Mouse (Mus musculus) liver, embryonic 15.5 days (tissue): ENCODE measurements around the gene Agpat3. TPM values are rescaled to one million over a fixed set of nuclear protein-coding genes. Genes with fewer than 3 reads are reported as not detected.

ENCODE experiments used
- ATAC-seq: fragments of 200-750 bp; cut with Nextera tagmentation; 2 replicates; pipeline ENCODE4 v1.8.0; 2017; ENCODE audit warnings: moderate number of reproducible peaks, mild to moderate bottlenecking, moderate library complexity; ENCODE audit not compliant: insufficient read depth
- H3K27ac ChIP-seq: fragments of 300-500 bp; sonication (generic); replicated peaks from 2 replicates; pipeline ENCODE4 v1.5.1; 2015; ENCODE audit warnings: mild to moderate bottlenecking, inconsistent platforms
- H3K27me3 ChIP-seq: fragments of 300-500 bp; sonication (generic); 2 replicates; pipeline ENCODE4 v1.6.1; 2015; ENCODE audit warnings: mild to moderate bottlenecking, inconsistent platforms
- H3K36me3 ChIP-seq: fragments of 300-500 bp; sonication (generic); replicated peaks from 2 replicates; pipeline ENCODE4 v1.6.1; 2015; ENCODE audit warnings: moderate library complexity, mild to moderate bottlenecking, inconsistent platforms
- H3K4me1 ChIP-seq: fragments of 300-500 bp; sonication (generic); replicated peaks from 2 replicates; pipeline ENCODE4 v1.6.1; 2015; ENCODE audit warnings: inconsistent platforms
- H3K4me2 ChIP-seq: fragments of 300-500 bp; sonication (generic); 2 replicates; pipeline ENCODE4 v1.6.1; 2015; ENCODE audit warnings: moderate library complexity, mild to moderate bottlenecking, inconsistent platforms
- H3K4me3 ChIP-seq: fragments of 300-500 bp; sonication (generic); replicated peaks from 2 replicates; pipeline ENCODE4 v1.5.1; 2015; ENCODE audit warnings: mild to moderate bottlenecking, inconsistent platforms
- H3K9ac ChIP-seq: fragments of 300-500 bp; sonication (generic); 2 replicates; pipeline ENCODE4 v1.6.1; 2015; ENCODE audit warnings: moderate library complexity, mild to moderate bottlenecking, inconsistent platforms
- H3K9me3 ChIP-seq: fragments of 300-500 bp; sonication (generic); replicated peaks from 2 replicates; pipeline ENCODE4 v1.6.1; 2016; ENCODE audit warnings: inconsistent platforms
- WGBS: fragments of 180-500 bp; shearing (Covaris S2); methylation state at CpG from one replicate; pipeline ENCODE4 v1.1.7; 2015; ENCODE audit warnings: mixed read lengths; ENCODE audit not compliant: insufficient replicate concordance; 5-methylcytosine and 5-hydroxymethylcytosine counted together
- polyA plus RNA-seq: library from polyadenylated mRNA; unstranded; fragments of >200 nt; fragmentation: Nextera tagmentation; extraction: Ambion mirVana; gene quantifications from 2 replicates; pipeline ENCODE4 v1.2.1, GENCODE M21; 2015

Gene Agpat3
- polyA plus RNA-seq, 1 experiment from 2014 or later, result 33.1 TPM

GRCm38 (mm10) chr10:78347486-78347885 lies 4.8 kb downstream of the Agpat3 start:
- no peaks in the 10 kb centered on the region for H3K36me3 ChIP-seq
- no peak for ATAC-seq
- H3K9me3 ChIP-seq, result no peaks in the 10 kb centered on the region
- H3K27ac ChIP-seq, result no peak overlapping the region
- peaks cover 12% of the 10 kb centered on the region for H3K4me1 ChIP-seq
- no peak overlapping the region for H3K4me3 ChIP-seq
- 63% methylated on average over 6 of the region's 6 CpGs for WGBS
- no peak overlapping the region for H3K9ac ChIP-seq
- no peak overlapping the region for H3K4me2 ChIP-seq
- peaks cover 50% of the 10 kb centered on the region for H3K27me3 ChIP-seq

GRCm38 (mm10) chr10:78345466-78345865 lies 6.8 kb downstream of the Agpat3 start:
- Histone ChIP-seq H3K27ac (no peak overlapping the region), H3K9me3 (no peaks in the 10 kb centered on the region), H3K4me3 (no peak overlapping the region), H3K9ac (no peak overlapping the region), H3K4me2 (no peak overlapping the region), H3K36me3 (no peaks in the 10 kb centered on the region), H3K27me3 (peaks cover 29% of the 10 kb centered on the region), H3K4me1 (peaks cover 6% of the 10 kb centered on the region)
- WGBS, result 64% methylated on average over 2 of the region's 2 CpGs
- no peak for ATAC-seq

GRCm38 (mm10) chr10:78342091-78342490 lies 10.2 kb downstream of the Agpat3 start:
- Histone ChIP-seq H3K27ac (no peak overlapping the region), H3K4me1 (no peaks in the 10 kb centered on the region; the same call in 1 of the 2 replicates), H3K9me3 (no peaks in the 10 kb centered on the region), H3K36me3 (no peaks in the 10 kb centered on the region), H3K4me2 (no peak overlapping the region), H3K4me3 (no peak overlapping the region), H3K9ac (no peak overlapping the region), H3K27me3 (peaks cover 2% of the 10 kb centered on the region; the same call in 1 of the 2 replicates)
- WGBS, result 71% methylated on average over 1 of the region's 1 CpGs
- no peak for ATAC-seq

- Histone ChIP-seq H3K4me2 (no peak overlapping the region), H3K36me3 (no peaks in the 10 kb centered on the region), H3K27ac (no peak overlapping the region), H3K4me3 (no peak overlapping the region), H3K9ac (no peak overlapping the region), H3K4me1 (no peaks in the 10 kb centered on the region), H3K9me3 (no peaks in the 10 kb centered on the region), H3K27me3 (peaks cover 2% of the 10 kb centered on the region; the same call in 1 of the 2 replicates)
- no peak for ATAC-seq
- WGBS, result 37% methylated on average over 5 of the region's 5 CpGs
These were observed 14.1 kb downstream of the Agpat3 start for GRCm38 (mm10) chr10:78338180-78338579.

GRCm38 (mm10) chr10:78334923-78335561 lies 17.2 kb downstream of the Agpat3 start:
- H3K4me3 ChIP-seq, result no peak overlapping the region
- H3K27me3 ChIP-seq, result peaks cover 2% of the 10 kb centered on the region; the same call in 1 of the 2 replicates
- no peaks in the 10 kb centered on the region for H3K4me1 ChIP-seq
- H3K4me2 ChIP-seq, result no peak overlapping the region
- no peak for ATAC-seq
- no peaks in the 10 kb centered on the region for H3K9me3 ChIP-seq
- no peaks in the 10 kb centered on the region for H3K36me3 ChIP-seq
- H3K9ac ChIP-seq, result no peak overlapping the region
- 70% methylated on average over 6 of the region's 6 CpGs for WGBS
- H3K27ac ChIP-seq, result no peak overlapping the region

GRCm38 (mm10) chr10:78331577-78331976 lies 20.7 kb downstream of the Agpat3 start:
- 63% methylated on average over 5 of the region's 5 CpGs for WGBS
- Histone ChIP-seq H3K9ac (no peak overlapping the region), H3K36me3 (peaks cover 8% of the 10 kb centered on the region), H3K4me2 (no peak overlapping the region), H3K4me3 (no peak overlapping the region), H3K27me3 (no peaks in the 10 kb centered on the region), H3K9me3 (no peaks in the 10 kb centered on the region), H3K4me1 (no peaks in the 10 kb centered on the region), H3K27ac (no peak overlapping the region)
- no peak for ATAC-seq

- WGBS, result 61% methylated on average over 5 of the region's 5 CpGs
- no peaks in the 10 kb centered on the region for H3K27me3 ChIP-seq
- peaks cover 19% of the 10 kb centered on the region for H3K4me1 ChIP-seq
- H3K9ac ChIP-seq, result no peak overlapping the region
- no peak overlapping the region for H3K27ac ChIP-seq
- no peaks in the 10 kb centered on the region for H3K9me3 ChIP-seq
- H3K4me3 ChIP-seq, result no peak overlapping the region
- peaks cover 8% of the 10 kb centered on the region for H3K36me3 ChIP-seq
- ATAC-seq, result no peak
- no peak overlapping the region for H3K4me2 ChIP-seq
These were observed 23.0 kb downstream of the Agpat3 start for GRCm38 (mm10) chr10:78329305-78329704.

- Histone ChIP-seq H3K4me1 (peaks cover 30% of the 10 kb centered on the region), H3K4me2 (no peak overlapping the region), H3K9me3 (no peaks in the 10 kb centered on the region), H3K27me3 (no peaks in the 10 kb centered on the region), H3K4me3 (no peak overlapping the region), H3K36me3 (peaks cover 8% of the 10 kb centered on the region), H3K9ac (no peak overlapping the region), H3K27ac (no peak overlapping the region)
- WGBS, result 66% methylated on average over 2 of the region's 2 CpGs
- ATAC-seq, result no peak
These were observed 24.2 kb downstream of the Agpat3 start for GRCm38 (mm10) chr10:78328011-78328575.

GRCm38 (mm10) chr10:78325916-78326647 lies 26.2 kb downstream of the Agpat3 start:
- Histone ChIP-seq H3K27ac (no peak overlapping the region), H3K36me3 (peaks cover 8% of the 10 kb centered on the region), H3K9me3 (no peaks in the 10 kb centered on the region), H3K27me3 (no peaks in the 10 kb centered on the region), H3K4me2 (no peak overlapping the region), H3K4me1 (peaks cover 31% of the 10 kb centered on the region), H3K4me3 (no peak overlapping the region), H3K9ac (no peak overlapping the region)
- WGBS, result 58% methylated on average over 8 of the region's 8 CpGs
- ATAC-seq, result no peak

- 0 out of 2 replicates have a peak, but pooled peaks have one; percentile 21 for ATAC-seq
- 64% methylated on average over 6 of the region's 6 CpGs for WGBS
- no peak overlapping the region for H3K27ac ChIP-seq
- no peaks in the 10 kb centered on the region for H3K9me3 ChIP-seq
- H3K4me2 ChIP-seq, result no peak overlapping the region
- H3K4me1 ChIP-seq, result peaks cover 31% of the 10 kb centered on the region
- peaks cover 8% of the 10 kb centered on the region for H3K36me3 ChIP-seq
- no peak overlapping the region for H3K9ac ChIP-seq
- H3K27me3 ChIP-seq, result no peaks in the 10 kb centered on the region
- no peak overlapping the region for H3K4me3 ChIP-seq
These were observed 27.6 kb downstream of the Agpat3 start for GRCm38 (mm10) chr10:78324556-78325164.
